Mouse (Mus musculus) WW6 (cell line): ENCODE measurements around the gene Plin3.

Source experiments
- DNase-seq: peaks from one replicate; pipeline ENCODE4 v3.0.0-alpha.2; 2013; ENCODE audit warnings: low read depth, low spot score

Gene Plin3

GRCm38 (mm10) chr17:56292531-56293222, at the start of gene Plin3:
Gene Plin3 (minus strand): TSS chr17:56292873.
- no peak for DNase-seq

- no peak for DNase-seq
Measured at GRCm38 (mm10) chr17:56340717-56341116, 48.0 kb upstream of the Plin3 start.

GRCm38 (mm10) chr17:56338909-56339308, 46.2 kb upstream of the Plin3 start:
- no peak for DNase-seq

GRCm38 (mm10) chr17:56337791-56338190, 45.1 kb upstream of the Plin3 start:
- DNase-seq = no peak

GRCm38 (mm10) chr17:56337190-56337589, 44.5 kb upstream of the Plin3 start:
- DNase-seq = no peak

- DNase-seq = no peak
Measured at GRCm38 (mm10) chr17:56332987-56333386, 40.3 kb upstream of the Plin3 start.

- no peak for DNase-seq
Measured at GRCm38 (mm10) chr17:56331256-56331655, 38.6 kb upstream of the Plin3 start.

- DNase-seq = no peak
Measured at GRCm38 (mm10) chr17:56330345-56330744, 37.7 kb upstream of the Plin3 start.

GRCm38 (mm10) chr17:56329267-56329666, 36.6 kb upstream of the Plin3 start:
- DNase-seq = no peak

- no peak for DNase-seq
Measured at GRCm38 (mm10) chr17:56326153-56327147, 33.8 kb upstream of the Plin3 start.

- DNase-seq = peak; percentile 98
Measured at GRCm38 (mm10) chr17:56325450-56326152, 32.9 kb upstream of the Plin3 start, which contains the start of gene Kdm4b. Gene Kdm4b (plus strand): TSS chr17:56326062.

GRCm38 (mm10) chr17:56324419-56324818, 31.7 kb upstream of the Plin3 start:
- no peak for DNase-seq

- DNase-seq = no peak
Measured at GRCm38 (mm10) chr17:56309191-56309945, 16.7 kb upstream of the Plin3 start.

GRCm38 (mm10) chr17:56308088-56308487, 15.4 kb upstream of the Plin3 start:
- no peak for DNase-seq

- no peak for DNase-seq
Measured at GRCm38 (mm10) chr17:56305826-56306225, 13.2 kb upstream of the Plin3 start.

GRCm38 (mm10) chr17:56305156-56305555, 12.5 kb upstream of the Plin3 start:
- DNase-seq = no peak

GRCm38 (mm10) chr17:56304718-56305117, 12.0 kb upstream of the Plin3 start:
- DNase-seq = no peak

GRCm38 (mm10) chr17:56303847-56304586, 11.3 kb upstream of the Plin3 start:
- peak; percentile 95 for DNase-seq

- DNase-seq = peak; percentile 79
Measured at GRCm38 (mm10) chr17:56303160-56303846, 10.6 kb upstream of the Plin3 start, which contains the start of gene Uhrf1. Gene Uhrf1 (plus strand): TSS chr17:56303321.
